Mouse (Mus musculus) ES-Bruce4 (cell line): ENCODE measurements around the gene Acbd6. TPM values are rescaled to one million over a fixed set of nuclear protein-coding genes. Genes with fewer than 3 reads are reported as not detected.

Source experiments
- H3K27ac ChIP-seq: 2 replicates; pipeline ENCODE4 v1.5.1; 2012; ENCODE audit warnings: low read length, inconsistent platforms; ENCODE audit not compliant: insufficient read depth
- H3K27me3 ChIP-seq: 2 replicates; pipeline ENCODE4 v1.6.1; 2012; ENCODE audit warnings: mild to moderate bottlenecking, low read length, inconsistent platforms; ENCODE audit not compliant: control insufficient read depth, poor library complexity, insufficient read depth, severe bottlenecking
- H3K36me3 ChIP-seq: 2 replicates; pipeline ENCODE4 v1.6.1; 2012; ENCODE audit warnings: inconsistent platforms, mild to moderate bottlenecking, low read length, moderate library complexity; ENCODE audit not compliant: control insufficient read depth, poor library complexity, insufficient read depth, severe bottlenecking
- H3K4me1 ChIP-seq: one replicate; pipeline ENCODE4 v1.8.1; 2011; ENCODE audit warnings: low read length; ENCODE audit not compliant: control insufficient read depth, insufficient read depth
- H3K4me3 ChIP-seq: 2 replicates; pipeline ENCODE4 v1.5.1; 2011; ENCODE audit warnings: low read depth, mild to moderate bottlenecking, low read length
- H3K9ac ChIP-seq: 2 replicates; pipeline ENCODE4 v1.6.1; 2012; ENCODE audit warnings: low read depth, mild to moderate bottlenecking, inconsistent platforms; ENCODE audit not compliant: poor library complexity, severe bottlenecking
- H3K9me3 ChIP-seq: replicated peaks from 2 replicates; pipeline ENCODE4 v1.6.1; 2012; ENCODE audit warnings: mild to moderate bottlenecking, low read length, inconsistent platforms; ENCODE audit not compliant: control insufficient read depth, poor library complexity, insufficient read depth, severe bottlenecking
- CTCF ChIP-seq: IDR thresholded peaks from one replicate; pipeline ENCODE4 v1.8.1; 2011; ENCODE audit warnings: low read depth, low read length
- EP300 ChIP-seq: IDR thresholded peaks from 2 replicates; pipeline ENCODE4 v1.6.1; 2011; ENCODE audit warnings: low read depth, low read length; ENCODE audit not compliant: insufficient read depth
- POLR2A ChIP-seq: IDR thresholded peaks from one replicate; pipeline ENCODE4 v1.8.1; 2011; ENCODE audit warnings: low read length; ENCODE audit not compliant: insufficient read depth
- polyA plus RNA-seq: library from polyadenylated mRNA; stranded (reverse); fragments of >200 nt; gene quantifications from 2 replicates; pipeline ENCODE4 v1.2.4, GENCODE M21; 2011; ENCODE audit warnings: low read depth; ENCODE audit not compliant: missing spikeins, insufficient read depth, insufficient read length

Gene Acbd6
- polyA plus RNA-seq, 1 experiment, result 62.2 TPM

DNA sequence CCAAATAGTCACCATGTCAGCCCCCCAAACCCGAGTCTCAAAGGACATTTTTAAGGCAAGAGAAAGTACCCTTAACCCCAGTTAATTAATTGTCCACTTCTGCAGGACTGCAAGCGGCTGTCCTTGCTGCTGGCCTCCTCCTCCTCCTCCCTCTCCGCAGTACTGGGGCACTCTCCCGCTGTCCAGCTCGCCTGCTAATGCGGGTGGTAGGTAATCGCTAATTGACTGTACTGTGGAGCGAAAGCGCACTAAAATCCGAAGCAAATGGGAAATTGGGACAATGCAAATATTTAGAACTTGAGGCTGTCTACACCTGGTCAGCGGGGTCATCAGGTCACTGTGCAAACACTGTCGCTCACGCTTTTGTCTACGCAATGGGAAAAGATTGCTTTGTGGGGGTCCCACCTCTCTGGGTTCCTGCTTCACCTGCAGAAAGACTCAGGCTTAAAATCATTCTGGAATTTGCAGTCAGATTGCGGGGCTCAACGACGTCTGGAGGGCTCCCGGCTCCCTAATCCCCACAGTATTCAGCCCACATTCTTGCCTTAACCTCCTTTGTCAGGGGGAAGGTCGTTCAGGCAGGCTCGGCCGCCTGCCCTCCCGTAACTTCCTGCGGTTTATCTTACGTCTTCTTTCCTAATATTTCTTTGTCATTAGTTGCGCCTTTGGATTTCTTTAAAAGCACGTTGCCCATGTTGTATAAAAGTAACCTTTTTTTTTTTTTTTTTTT is 178.3 kb downstream of the Acbd6 start:
- no peak for TF ChIP-seq POLR2A
- Histone ChIP-seq H3K27ac (no peak overlapping the region), H3K27me3 (peaks cover 37% of the 10 kb centered on the region), H3K4me3 (no peak overlapping the region), H3K9ac (no peak overlapping the region), H3K4me1 (no peaks in the 10 kb centered on the region), H3K36me3 (no peaks in the 10 kb centered on the region), H3K9me3 (no peaks in the 10 kb centered on the region)

DNA sequence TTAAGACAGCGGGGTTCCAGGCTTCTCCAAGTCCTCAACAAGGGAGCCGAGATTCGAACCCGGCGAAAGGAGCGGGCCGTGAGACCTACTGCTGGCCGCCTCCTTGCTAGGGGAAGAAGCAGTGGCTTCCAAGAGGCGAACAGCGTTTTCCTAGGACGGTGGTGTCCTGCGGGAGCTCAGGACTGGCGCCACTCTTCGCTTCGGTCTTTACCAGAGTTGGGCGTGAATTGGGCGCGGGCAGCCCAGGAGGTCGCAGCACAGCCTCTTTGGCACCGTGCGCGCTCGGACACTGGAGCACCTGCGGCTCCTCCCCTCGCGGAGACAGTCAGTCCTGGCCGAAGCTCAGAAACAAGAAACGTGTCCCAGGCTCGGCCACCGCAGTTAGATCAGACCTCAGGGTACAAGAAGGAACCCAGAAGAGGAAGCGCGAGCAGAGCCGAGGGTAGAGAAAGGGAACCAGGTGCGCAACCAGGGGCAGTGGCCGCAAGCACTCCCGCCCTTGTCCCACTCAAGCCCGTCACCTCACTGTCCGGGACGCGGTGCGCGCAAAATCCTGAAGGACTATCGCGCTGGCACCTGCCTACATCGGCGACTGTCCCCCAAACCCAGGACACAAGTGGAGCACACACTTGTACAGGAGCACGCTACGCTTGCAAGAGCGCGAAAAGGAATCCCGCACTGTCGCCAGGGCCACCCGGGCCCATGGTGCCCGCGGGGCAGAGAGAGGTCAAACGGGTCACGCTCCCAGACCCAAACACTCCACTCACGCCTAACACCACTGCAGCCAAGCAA is 179.3 kb downstream of the Acbd6 start:
- Histone ChIP-seq H3K27ac (no peak overlapping the region), H3K9me3 (no peaks in the 10 kb centered on the region), H3K36me3 (no peaks in the 10 kb centered on the region), H3K4me1 (no peaks in the 10 kb centered on the region), H3K4me3 (peak overlapping the region; percentile 27), H3K27me3 (peaks cover 45% of the 10 kb centered on the region), H3K9ac (no peak overlapping the region)
- no peak for TF ChIP-seq CTCF
- no peak for TF ChIP-seq EP300
- TF ChIP-seq POLR2A, result no peak

DNA sequence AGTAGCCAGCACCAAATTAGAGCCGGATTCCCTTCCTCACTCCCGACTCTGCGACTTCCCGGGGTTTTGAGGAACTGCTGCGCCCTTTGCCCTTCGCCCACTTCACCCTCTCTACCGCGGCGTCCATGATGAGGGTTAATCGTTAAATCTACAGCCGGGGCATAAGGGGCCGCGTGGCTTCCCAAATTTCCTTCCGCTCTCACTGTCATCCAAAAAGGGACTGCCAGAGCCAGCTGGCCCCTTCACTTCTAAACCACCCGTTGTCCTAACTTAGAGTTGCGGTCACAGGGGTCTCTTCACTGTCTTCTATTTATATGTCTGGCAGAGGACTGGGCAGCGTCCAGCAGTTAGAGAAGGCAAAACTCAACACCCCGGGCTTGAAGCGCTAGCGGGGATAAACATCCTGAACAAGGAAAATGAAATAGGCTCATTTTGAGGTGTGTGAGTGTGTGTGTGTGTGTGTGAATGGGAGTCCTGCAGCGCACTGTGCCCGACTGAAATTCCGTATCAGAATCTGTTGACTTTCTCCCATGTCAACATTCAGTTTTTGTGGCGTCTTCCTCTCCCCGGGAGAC is 180.0 kb downstream of the Acbd6 start:
- Histone ChIP-seq H3K9ac (no peak overlapping the region), H3K27ac (no peak overlapping the region), H3K4me3 (peak overlapping the region; percentile 27; the same call in 1 of the 2 replicates), H3K9me3 (no peaks in the 10 kb centered on the region), H3K4me1 (no peaks in the 10 kb centered on the region), H3K27me3 (peaks cover 50% of the 10 kb centered on the region), H3K36me3 (no peaks in the 10 kb centered on the region)
- TF ChIP-seq POLR2A (no peak), EP300 (no peak), CTCF (no peak)

Other genes starting within 250 kb of the Acbd6 start
- gene Xpr1, start 140.7 kb upstream of the Acbd6 start, polyA plus RNA-seq, result 22.5 and 27.2 TPM in 2 replicates
- not detected in 2 replicates for gene Lhx4, start 193.6 kb downstream of the Acbd6 start, polyA plus RNA-seq